Mouse (Mus musculus): ENCODE results near the gene Tmco3. TPM values are rescaled to one million over a fixed set of nuclear protein-coding genes. Genes with fewer than 3 reads are reported as not detected.
"Not testable (repeated sequence)": the region's sequence is repeated elsewhere in the genome, so short reads cannot be mapped to it uniquely, and the experiment has no call there.

Tmco3 gene
- polyA plus RNA-seq, 1 experiment from 2014 or later = 36.0 TPM

DNA sequence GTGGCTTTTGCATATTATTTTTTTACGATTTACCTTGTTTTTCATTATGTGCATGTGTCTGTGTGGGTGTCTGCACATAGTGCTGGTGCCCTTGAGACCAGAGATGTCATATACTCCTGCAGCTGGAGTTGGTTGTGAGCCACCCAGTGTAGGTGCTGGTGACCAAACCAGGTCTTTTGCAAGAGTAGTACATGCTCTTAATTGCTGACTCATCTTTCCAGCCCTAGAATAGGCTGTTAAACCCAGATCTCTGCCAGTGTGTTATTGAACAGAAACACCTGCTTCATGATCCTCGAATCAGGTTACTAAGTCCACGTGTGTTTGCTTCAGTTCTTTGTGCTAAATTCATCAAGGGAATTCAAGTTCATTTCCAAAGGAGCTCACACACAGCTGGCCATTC lies 26.9 kb downstream of the Tmco3 start:
- ATAC-seq (ENCODE audit: insufficient read depth, low FRiP score, low read depth) = no peak
- Histone ChIP-seq H3K4me2 (no peak overlapping the region), H3K4me1 (no peaks in the 10 kb centered on the region), H3K4me3 (replicated peaks) (no peak overlapping the region), H3K27ac (no peak overlapping the region), H3K36me3 (peaks cover 10% of the 10 kb centered on the region), H3K9ac (no peak overlapping the region), H3K9me3 (no peaks in the 10 kb centered on the region), H3K27me3 (replicated peaks) (no peaks in the 10 kb centered on the region)
- 81% methylated on average over 3 of the region's 3 CpGs for WGBS

DNA sequence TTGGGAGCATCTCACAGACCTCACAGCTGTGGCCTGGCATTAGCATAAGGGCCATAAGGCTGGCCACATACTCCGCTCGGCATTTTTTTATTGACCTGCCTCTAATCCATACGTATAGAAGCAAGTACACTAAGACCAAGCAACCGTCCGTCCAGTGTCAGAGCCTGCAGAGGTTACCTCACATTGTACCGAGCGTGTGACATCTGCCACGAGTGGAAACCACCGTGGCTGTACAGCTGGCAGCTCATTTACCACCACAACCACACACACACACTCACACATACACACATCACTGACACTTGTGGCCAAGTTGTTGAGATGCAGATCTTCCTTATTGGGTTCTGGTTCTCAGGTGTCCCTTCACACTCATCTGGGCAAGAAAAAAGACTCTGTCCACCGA lies 28.7 kb downstream of the Tmco3 start:
- Histone ChIP-seq H3K27ac (no peak overlapping the region), H3K4me3 (replicated peaks) (no peak overlapping the region), H3K9me3 (no peaks in the 10 kb centered on the region), H3K27me3 (replicated peaks) (no peaks in the 10 kb centered on the region), H3K4me1 (no peaks in the 10 kb centered on the region), H3K4me2 (no peak overlapping the region), H3K36me3 (peaks cover 10% of the 10 kb centered on the region), H3K9ac (no peak overlapping the region)
- WGBS = 88% methylated on average over 10 of the region's 10 CpGs
- ATAC-seq (ENCODE audit: insufficient read depth, low FRiP score, low read depth) = no peak

DNA sequence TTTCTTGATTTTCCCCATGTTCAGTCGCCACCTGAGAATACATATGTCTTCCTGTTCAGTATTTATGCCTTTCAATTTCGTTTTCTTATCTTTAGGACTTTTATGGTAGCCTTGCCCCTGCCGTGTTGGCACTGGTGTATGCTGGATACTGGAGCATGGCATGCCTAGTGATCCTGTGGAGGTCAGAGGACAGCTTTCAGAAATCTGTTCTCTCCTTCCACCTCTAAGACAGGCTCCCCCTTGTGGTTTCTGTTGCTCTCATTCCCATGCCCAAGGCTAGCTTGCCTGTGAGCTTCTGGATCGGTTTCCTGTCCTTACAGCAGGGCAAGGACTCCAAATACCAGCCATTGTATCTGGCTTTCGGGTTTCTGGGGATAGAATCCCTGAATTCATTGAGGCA lies 38.6 kb downstream of the Tmco3 start:
- H3K4me1 ChIP-seq = no peaks in the 10 kb centered on the region
- no peaks in the 10 kb centered on the region for H3K9me3 ChIP-seq
- H3K27ac ChIP-seq = no peak overlapping the region
- no peak for ATAC-seq (ENCODE audit: insufficient read depth, low FRiP score, low read depth)
- H3K27me3 ChIP-seq (replicated peaks) = no peaks in the 10 kb centered on the region
- no peak overlapping the region for H3K4me3 ChIP-seq (replicated peaks)
- 0 out of 2 replicates have a peak, but pooled peaks cover 5% of the 10 kb centered on the region for H3K36me3 ChIP-seq
- H3K4me2 ChIP-seq = no peak overlapping the region
- H3K9ac ChIP-seq = no peak overlapping the region
- 28% methylated on average over 5 of the region's 5 CpGs for WGBS

DNA sequence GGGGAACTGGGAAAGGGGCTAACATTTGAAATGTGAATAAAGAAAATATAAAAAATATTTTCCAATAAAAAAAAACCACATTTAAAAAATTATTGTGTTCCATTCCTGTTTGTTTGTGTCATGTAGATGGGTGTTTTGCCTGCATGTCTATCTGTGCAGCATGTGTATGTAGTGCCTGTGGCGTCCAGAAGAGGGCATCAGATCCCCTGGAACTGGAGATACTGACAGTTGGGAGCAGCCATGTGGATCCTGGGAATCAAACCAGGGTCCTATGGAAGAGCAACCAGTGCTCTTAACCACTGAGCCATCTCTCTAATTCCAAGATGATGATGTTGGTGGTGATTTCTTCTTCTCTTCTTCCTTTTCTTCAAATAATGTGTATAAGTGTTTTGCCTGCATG lies 46.7 kb downstream of the Tmco3 start:
- Histone ChIP-seq H3K9ac (no peak overlapping the region), H3K4me2 (no peak overlapping the region), H3K9me3 (no peaks in the 10 kb centered on the region), H3K27me3 (replicated peaks) (no peaks in the 10 kb centered on the region), H3K36me3 (no peaks in the 10 kb centered on the region), H3K27ac (no peak overlapping the region), H3K4me3 (replicated peaks) (no peak overlapping the region), H3K4me1 (0 out of 2 replicates have a peak, but pooled peaks cover 3% of the 10 kb centered on the region)
- 63% methylated on average over 1 of the region's 1 CpGs for WGBS
- ATAC-seq (ENCODE audit: insufficient read depth, low FRiP score, low read depth) = no peak

DNA sequence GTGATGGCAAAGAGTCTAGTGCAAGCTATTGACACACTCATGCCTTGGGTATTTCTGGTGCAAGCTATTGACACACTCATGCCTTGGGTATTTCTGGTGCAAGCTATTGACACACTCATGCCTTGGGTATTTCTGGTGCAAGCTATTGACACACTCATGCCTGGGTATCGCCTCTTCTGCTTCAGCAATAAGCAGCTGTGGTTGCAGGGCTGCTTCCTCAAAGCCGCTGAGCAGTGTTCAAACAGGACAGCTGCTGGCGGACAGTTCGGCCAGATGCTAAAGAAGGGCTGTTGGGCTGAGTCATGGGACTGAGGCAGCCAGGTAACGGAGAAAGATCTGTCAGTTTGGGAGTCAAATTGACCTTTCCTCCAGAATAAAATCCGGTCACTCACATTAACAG lies 49.3 kb downstream of the Tmco3 start:
- ATAC-seq (ENCODE audit: insufficient read depth, low FRiP score, low read depth); H3K9me3 ChIP-seq; H3K9ac ChIP-seq; H3K36me3 ChIP-seq; H3K4me3 ChIP-seq (replicated peaks); H3K27me3 ChIP-seq (replicated peaks); H3K4me2 ChIP-seq; H3K27ac ChIP-seq: not testable (repeated sequence)
- peaks cover 14% of the 10 kb centered on the region for H3K4me1 ChIP-seq
- 58% methylated on average over 6 of the region's 6 CpGs for WGBS

DNA sequence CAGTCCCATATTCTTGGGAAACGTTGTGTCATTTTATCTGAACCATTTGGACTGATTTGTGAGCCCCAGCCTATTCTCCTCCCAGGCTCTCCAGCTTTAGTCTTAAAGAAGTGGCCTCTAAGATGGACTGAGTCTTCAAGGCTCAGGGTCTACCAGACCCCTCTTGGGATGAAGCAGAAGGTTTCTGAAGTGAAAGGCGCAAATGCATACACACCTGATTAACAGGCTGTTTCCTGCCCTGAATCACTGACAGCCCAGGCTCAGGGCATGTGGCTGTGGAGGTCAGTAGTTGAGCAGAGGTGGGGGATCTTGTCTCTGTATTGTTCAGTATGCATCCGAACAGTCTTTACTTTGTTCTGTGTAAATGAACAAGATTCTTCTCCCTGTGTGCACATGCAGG lies 49.7 kb downstream of the Tmco3 start:
- no peak for ATAC-seq (ENCODE audit: insufficient read depth, low FRiP score, low read depth)
- H3K27me3 ChIP-seq (replicated peaks) = no peaks in the 10 kb centered on the region
- no peaks in the 10 kb centered on the region for H3K9me3 ChIP-seq
- no peak overlapping the region; the same call in 1 of the 2 replicates for H3K27ac ChIP-seq
- 0 out of 2 replicates have a peak overlapping the region, but pooled peaks have one; percentile 82 for H3K4me2 ChIP-seq
- no peak overlapping the region for H3K9ac ChIP-seq
- H3K36me3 ChIP-seq = peaks cover 10% of the 10 kb centered on the region
- WGBS = 62% methylated on average over 3 of the region's 3 CpGs
- no peak overlapping the region for H3K4me3 ChIP-seq (replicated peaks)
- peaks cover 16% of the 10 kb centered on the region for H3K4me1 ChIP-seq

DNA sequence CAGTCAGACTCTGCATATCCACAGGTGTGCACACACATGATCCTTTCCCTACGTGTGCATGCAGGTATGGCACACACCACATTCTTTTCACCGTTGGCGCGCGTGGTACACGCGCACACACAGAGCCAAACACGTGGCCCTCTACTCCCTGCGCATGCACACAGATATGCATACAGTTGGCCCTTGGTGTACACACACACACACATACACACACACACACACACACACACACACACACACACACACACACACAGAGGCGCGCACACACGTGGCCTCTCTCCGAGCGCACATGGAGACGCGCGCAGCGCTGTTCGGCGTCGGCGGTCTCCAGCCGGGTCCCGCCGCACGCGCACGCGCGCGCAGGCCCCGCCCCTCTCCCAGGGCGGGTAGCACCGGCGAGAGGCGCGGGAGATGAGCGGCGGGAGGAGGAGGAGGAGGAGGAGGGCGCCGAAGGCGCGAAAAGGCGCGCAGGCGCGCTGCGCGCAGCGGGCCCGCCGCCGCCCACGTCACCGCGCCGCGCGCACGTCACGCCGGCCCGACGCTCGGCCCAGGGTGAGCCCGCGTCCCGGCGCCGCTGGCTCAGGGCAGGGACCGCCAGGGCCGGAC lies 50.4 kb downstream of the Tmco3 start, which contains the start of gene Tfdp1:
TSS of gene Tfdp1 (plus strand) at position 497 of the 606 bp plus-strand sequence.
- WGBS = 3% methylated on average over 38 of the region's 72 CpGs
- peak within 1 kb of the TSS; percentile 94 for H3K9ac ChIP-seq
- peak; percentile 92 for ATAC-seq (ENCODE audit: insufficient read depth, low FRiP score, low read depth)
- no peaks in the 10 kb centered on the region for H3K9me3 ChIP-seq
- peak within 1 kb of the TSS; percentile 90 for H3K4me3 ChIP-seq (replicated peaks)
- no peaks in the 10 kb centered on the region for H3K27me3 ChIP-seq (replicated peaks)
- H3K4me2 ChIP-seq = peak within 1 kb of the TSS; percentile 82
- H3K36me3 ChIP-seq = peaks cover 10% of the 10 kb centered on the region
- peaks cover 16% of the 10 kb centered on the region for H3K4me1 ChIP-seq
- H3K27ac ChIP-seq = peak within 1 kb of the TSS; percentile 80

DNA sequence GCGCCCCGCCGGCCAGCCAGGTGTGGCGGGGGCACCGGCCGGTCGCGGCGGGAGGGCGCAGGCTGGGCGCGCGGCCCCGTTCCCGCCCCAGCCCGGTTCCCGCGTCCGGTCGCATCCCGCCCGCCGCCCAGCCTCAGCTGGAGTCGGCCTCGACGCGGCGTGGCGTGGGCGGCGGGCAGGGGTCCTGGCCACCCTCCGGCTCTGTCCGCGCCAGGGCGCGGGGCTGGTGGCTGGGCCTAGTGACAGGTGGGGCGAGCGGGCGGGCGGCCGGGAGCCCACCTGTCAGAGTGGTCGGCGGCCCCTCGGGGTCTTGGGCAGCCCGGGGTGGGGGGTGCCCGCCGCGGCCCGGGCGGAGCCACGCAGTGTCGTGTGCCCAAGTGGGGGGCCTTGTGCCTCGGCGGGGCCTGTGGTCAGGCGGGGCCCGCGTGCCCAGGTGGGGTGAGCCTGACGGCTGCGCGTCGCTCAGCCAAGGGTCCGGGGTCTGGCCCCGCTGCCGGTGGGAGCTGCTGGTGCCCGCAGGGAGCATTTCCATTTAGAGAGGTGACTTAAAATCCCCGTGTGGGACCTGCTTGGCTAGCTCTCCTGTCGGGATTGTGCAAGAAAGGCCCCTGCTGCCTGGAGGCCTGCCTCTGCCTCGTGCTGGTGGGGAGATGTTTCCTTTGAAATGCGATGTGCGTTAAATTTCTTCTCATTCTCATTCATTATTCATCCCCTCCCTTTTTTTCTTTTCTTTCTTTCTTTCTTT lies 51.1 kb downstream of the Tmco3 start:
- peak overlapping the region; percentile 82 for H3K4me2 ChIP-seq
- peaks cover 16% of the 10 kb centered on the region for H3K36me3 ChIP-seq
- ATAC-seq (ENCODE audit: insufficient read depth, low FRiP score, low read depth) = peak; percentile 53
- H3K27ac ChIP-seq = peak overlapping the region; percentile 80
- H3K9ac ChIP-seq = peak overlapping the region; percentile 94
- H3K27me3 ChIP-seq (replicated peaks) = no peaks in the 10 kb centered on the region
- H3K4me3 ChIP-seq (replicated peaks) = peak overlapping the region; percentile 90
- H3K9me3 ChIP-seq = no peaks in the 10 kb centered on the region
- WGBS = under 1% methylated on average over 69 of the region's 70 CpGs
- H3K4me1 ChIP-seq = peaks cover 16% of the 10 kb centered on the region

DNA sequence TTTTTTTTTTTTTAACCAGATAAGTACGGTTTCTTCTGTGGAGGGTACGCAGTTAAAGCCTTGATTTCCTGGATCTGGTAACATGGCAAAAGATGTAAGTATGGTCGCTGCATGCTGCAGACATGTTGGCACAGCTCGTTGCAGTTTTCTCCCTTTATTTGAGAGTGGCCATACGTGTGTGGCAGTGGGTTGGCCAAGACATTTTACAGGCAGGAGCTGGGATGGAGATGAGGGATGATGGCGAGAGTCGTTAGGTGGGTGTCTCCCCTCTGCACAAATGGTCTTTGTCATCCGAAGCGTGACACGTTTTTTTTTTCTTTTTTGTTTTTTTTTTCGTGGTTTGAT lies 51.6 kb downstream of the Tmco3 start:
- Histone ChIP-seq H3K36me3 (peaks cover 22% of the 10 kb centered on the region), H3K9me3 (no peaks in the 10 kb centered on the region), H3K27ac (no peak overlapping the region), H3K4me1 (peaks cover 16% of the 10 kb centered on the region), H3K9ac (peak overlapping the region; percentile 94), H3K27me3 (replicated peaks) (no peaks in the 10 kb centered on the region), H3K4me3 (replicated peaks) (peak overlapping the region; percentile 90), H3K4me2 (peak overlapping the region; percentile 82)
- ATAC-seq (ENCODE audit: insufficient read depth, low FRiP score, low read depth) = no peak
- WGBS = 3% methylated on average over 11 of the region's 11 CpGs

DNA sequence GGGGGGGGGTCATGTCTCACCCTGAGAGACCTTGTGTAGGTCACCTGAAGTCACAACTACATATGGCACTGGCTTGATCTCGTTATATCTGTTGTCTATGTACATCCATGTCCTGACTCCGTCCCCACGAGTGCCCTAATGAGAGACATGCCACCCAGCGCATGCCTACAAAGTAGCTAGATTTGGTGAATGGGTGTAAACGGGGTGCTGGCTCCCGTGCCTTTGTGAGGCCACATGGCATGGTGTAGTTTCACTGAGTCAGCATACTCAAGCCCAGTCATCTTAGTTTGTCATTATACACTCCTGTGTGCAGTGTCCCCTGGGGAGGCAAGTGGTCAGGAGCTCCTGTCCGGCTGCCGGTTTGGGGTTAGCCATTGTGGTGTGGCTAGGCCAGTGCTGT lies 52.7 kb downstream of the Tmco3 start:
- Histone ChIP-seq H3K36me3 (peaks cover 29% of the 10 kb centered on the region), H3K4me3 (replicated peaks) (peak overlapping the region; percentile 90; the same call in 1 of the 2 replicates), H3K27me3 (replicated peaks) (no peaks in the 10 kb centered on the region), H3K27ac (no peak overlapping the region), H3K4me2 (peak overlapping the region; percentile 82; the same call in 1 of the 2 replicates), H3K9ac (no peak overlapping the region), H3K4me1 (peaks cover 16% of the 10 kb centered on the region), H3K9me3 (no peaks in the 10 kb centered on the region)
- WGBS = 83% methylated on average over 8 of the region's 8 CpGs
- ATAC-seq (ENCODE audit: insufficient read depth, low FRiP score, low read depth) = no peak

DNA sequence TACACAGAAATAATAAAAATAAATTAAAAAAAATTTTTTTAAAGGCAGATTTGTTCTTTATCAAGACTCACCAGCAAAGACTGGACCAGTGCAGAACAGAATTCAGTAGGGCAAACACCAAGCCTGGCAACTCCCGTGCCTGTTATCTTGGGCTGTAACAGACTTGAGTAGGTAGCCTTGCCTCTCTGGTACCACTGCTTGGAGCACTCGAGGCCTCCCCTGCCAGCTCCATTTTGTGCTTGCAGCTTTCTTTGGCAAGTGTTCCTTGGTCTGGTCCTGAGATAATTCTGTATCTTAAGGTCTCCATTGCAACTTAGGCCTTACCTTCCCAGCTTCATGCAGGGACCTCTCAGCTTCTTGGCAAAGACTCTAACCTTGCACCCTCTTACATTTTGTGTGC lies 54.4 kb downstream of the Tmco3 start:
- ATAC-seq (ENCODE audit: insufficient read depth, low FRiP score, low read depth) = no peak
- H3K27ac ChIP-seq = no peak overlapping the region
- peaks cover 44% of the 10 kb centered on the region for H3K36me3 ChIP-seq
- WGBS = 81% methylated on average over 2 of the region's 2 CpGs
- no peak overlapping the region for H3K4me3 ChIP-seq (replicated peaks)
- H3K4me2 ChIP-seq = no peak overlapping the region
- no peak overlapping the region for H3K9ac ChIP-seq
- no peaks in the 10 kb centered on the region for H3K9me3 ChIP-seq
- peaks cover 16% of the 10 kb centered on the region for H3K4me1 ChIP-seq
- H3K27me3 ChIP-seq (replicated peaks) = no peaks in the 10 kb centered on the region

DNA sequence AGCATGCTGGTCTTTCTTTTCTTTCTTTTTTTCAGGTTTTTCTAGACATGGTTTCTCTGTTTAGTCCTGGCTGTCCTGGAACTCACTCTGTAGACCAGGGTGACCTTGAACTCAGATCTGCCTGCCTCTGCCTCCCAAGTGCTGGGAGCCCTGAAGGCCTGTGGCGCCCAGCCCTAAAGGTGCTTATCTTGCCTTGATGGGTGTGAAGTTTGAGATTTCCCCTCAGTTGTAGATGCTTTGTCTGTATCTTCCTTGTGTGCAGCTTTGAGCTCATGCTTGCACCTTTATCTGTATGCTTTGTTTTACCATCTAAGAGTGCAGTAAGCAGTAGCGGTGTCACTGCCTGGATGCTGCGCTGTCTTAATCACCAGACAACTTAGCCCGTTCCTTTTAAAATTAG lies 55.1 kb downstream of the Tmco3 start:
- Histone ChIP-seq H3K27me3 (replicated peaks) (no peaks in the 10 kb centered on the region), H3K36me3 (peaks cover 48% of the 10 kb centered on the region), H3K27ac (no peak overlapping the region), H3K4me1 (peaks cover 13% of the 10 kb centered on the region), H3K9ac (no peak overlapping the region), H3K9me3 (no peaks in the 10 kb centered on the region), H3K4me2 (no peak overlapping the region), H3K4me3 (replicated peaks) (no peak overlapping the region)
- no peak for ATAC-seq (ENCODE audit: insufficient read depth, low FRiP score, low read depth)
- WGBS = 88% methylated on average over 4 of the region's 4 CpGs

Measured in stomach, embryonic 15.5 days (tissue).